Mouse (Mus musculus) liver, postnatal 0 days (tissue): ENCODE measurements around the gene Cggbp1. TPM values are rescaled to one million over a fixed set of nuclear protein-coding genes. Genes with fewer than 3 reads are reported as not detected.

Source experiments
- ATAC-seq: fragments of 200-750 bp; cut with Nextera tagmentation; 2 replicates; pipeline ENCODE4 v1.8.0; 2017; ENCODE audit warnings: mild to moderate bottlenecking, moderate library complexity
- DNase-seq: peaks from one replicate; pipeline ENCODE4 v3.0.0-alpha.2; 2016
- H3K27ac ChIP-seq: fragments of 300-500 bp; sonication (generic); 2 replicates; pipeline ENCODE4 v1.5.1; 2014; ENCODE audit warnings: antibody characterized with exemption, moderate library complexity, mild to moderate bottlenecking, low read depth
- H3K27me3 ChIP-seq: fragments of 300-500 bp; sonication (generic); 2 replicates; pipeline ENCODE4 v1.6.1; 2014; ENCODE audit warnings: low read length, control low read depth, mixed read lengths; ENCODE audit not compliant: insufficient read depth
- H3K36me3 ChIP-seq: fragments of 300-500 bp; sonication (generic); replicated peaks from 2 replicates; pipeline ENCODE4 v1.6.1; 2014; ENCODE audit warnings: mild to moderate bottlenecking, control low read depth, low read length, moderate library complexity, mixed read lengths; ENCODE audit not compliant: insufficient read depth
- H3K4me1 ChIP-seq: fragments of 300-500 bp; sonication (generic); 2 replicates; pipeline ENCODE4 v1.6.1; 2014; ENCODE audit warnings: antibody characterized with exemption, mild to moderate bottlenecking, control low read depth; ENCODE audit not compliant: insufficient read depth
- H3K4me2 ChIP-seq: fragments of 300-500 bp; sonication (generic); 2 replicates; pipeline ENCODE4 v1.6.1; 2014; ENCODE audit warnings: low read depth, mild to moderate bottlenecking, low read length, moderate library complexity, mixed read lengths
- H3K4me3 ChIP-seq: fragments of 300-500 bp; sonication (generic); 2 replicates; pipeline ENCODE4 v1.5.1; 2014; ENCODE audit warnings: low read depth, low read length
- H3K9ac ChIP-seq: fragments of 300-500 bp; sonication (generic); replicated peaks from 2 replicates; pipeline ENCODE4 v1.6.1; 2014; ENCODE audit warnings: mild to moderate bottlenecking, moderate library complexity
- H3K9me3 ChIP-seq: fragments of 300-500 bp; sonication (generic); 2 replicates; pipeline ENCODE4 v1.6.1; 2016; ENCODE audit warnings: mild to moderate bottlenecking, control low read depth, low read length, mixed read lengths
- CTCF ChIP-seq: sonication (generic); IDR thresholded peaks from 2 replicates; pipeline ENCODE4 v1.5.1; 2016; ENCODE audit warnings: antibody characterized with exemption, low read depth
- EP300 ChIP-seq: IDR thresholded peaks from 2 replicates; pipeline ENCODE4 v1.6.1; 2016; ENCODE audit warnings: antibody characterized with exemption, low read depth, mild to moderate bottlenecking
- WGBS: fragments of 180-500 bp; shearing (Covaris S2); extraction: QIAGEN DNeasy Blood & Tissue Kit; methylation state at CpG from one replicate; pipeline ENCODE4 v1.1.7; 2014; ENCODE audit not compliant: insufficient replicate concordance; 5-methylcytosine and 5-hydroxymethylcytosine counted together
- polyA plus RNA-seq: library from polyadenylated mRNA; unstranded; fragments of >200 nt; fragmentation: Nextera tagmentation; extraction: Ambion mirVana; gene quantifications from 2 replicates; pipeline ENCODE4 v1.2.1, GENCODE M21; 2015

The Cggbp1 gene
- polyA plus RNA-seq, 1 experiment from 2014 or later, result 23.8 TPM

- H3K4me3 ChIP-seq, result no peak overlapping the region
- no peaks in the 10 kb centered on the region for H3K27me3 ChIP-seq
- no peaks in the 10 kb centered on the region for H3K4me1 ChIP-seq
- 0 out of 2 replicates have a peak overlapping the region, but pooled peaks have one; percentile 18 for H3K27ac ChIP-seq
- TF ChIP-seq EP300, result no peak
- no peak for TF ChIP-seq CTCF
- WGBS, result 42% methylated on average over 3 of the region's 3 CpGs
- no peak overlapping the region for H3K9ac ChIP-seq
- H3K9me3 ChIP-seq, result no peaks in the 10 kb centered on the region
- H3K36me3 ChIP-seq, result no peaks in the 10 kb centered on the region
- ATAC-seq, result no peak
- no peak overlapping the region for H3K4me2 ChIP-seq
- no peak for DNase-seq
These were observed 20.5 kb downstream of the Cggbp1 start for GRCm38 (mm10) chr16:64872296-64872695.

DNA sequence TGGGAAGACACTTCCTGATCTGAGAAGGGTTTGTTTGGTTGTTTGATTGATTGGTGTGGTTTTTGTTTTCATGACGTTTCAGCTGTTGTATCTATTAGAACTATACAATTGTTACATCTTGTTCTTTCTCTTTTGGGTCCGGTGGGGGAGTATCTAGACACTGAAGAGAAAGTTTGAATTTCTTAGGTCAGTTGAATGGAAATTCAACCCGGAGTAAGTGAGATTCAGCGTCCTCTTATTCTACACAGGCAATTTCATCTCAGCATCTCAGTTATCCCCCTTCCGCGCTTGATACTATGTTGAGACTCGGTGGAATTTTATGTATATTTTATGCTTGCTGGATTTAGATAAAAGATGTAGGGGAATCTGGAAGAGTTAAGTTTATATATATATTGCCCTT, 21.0 kb downstream of the Cggbp1 start:
- Histone ChIP-seq H3K36me3 (no peaks in the 10 kb centered on the region), H3K9ac (peak overlapping the region; percentile 58), H3K27me3 (no peaks in the 10 kb centered on the region), H3K4me2 (peak overlapping the region; percentile 78), H3K4me1 (no peaks in the 10 kb centered on the region), H3K27ac (peak overlapping the region; percentile 46; the same call in 1 of the 2 replicates), H3K9me3 (no peaks in the 10 kb centered on the region), H3K4me3 (peak overlapping the region; percentile 71)
- TF ChIP-seq CTCF (no peak), EP300 (no peak)
- DNase-seq, result no peak
- ATAC-seq, result no peak
- WGBS, result 11% methylated on average over 7 of the region's 7 CpGs

GRCm38 (mm10) chr16:64873416-64874305, 21.9 kb downstream of the Cggbp1 start:
- H3K4me1 ChIP-seq, result no peaks in the 10 kb centered on the region
- TF ChIP-seq CTCF (no peak), EP300 (no peak; the same call in 1 of the 2 replicates)
- no peaks in the 10 kb centered on the region for H3K9me3 ChIP-seq
- H3K4me3 ChIP-seq, result peak overlapping the region; percentile 71
- H3K36me3 ChIP-seq, result no peaks in the 10 kb centered on the region
- peak overlapping the region; percentile 78 for H3K4me2 ChIP-seq
- peak overlapping the region; percentile 68 for H3K9ac ChIP-seq
- DNase-seq (peak; percentile 74), ATAC-seq (peak; percentile 96)
- no peaks in the 10 kb centered on the region for H3K27me3 ChIP-seq
- peak overlapping the region; percentile 93 for H3K27ac ChIP-seq
- WGBS, result 1% methylated on average over 29 of the region's 29 CpGs

GRCm38 (mm10) chr16:64875384-64875783, 23.6 kb downstream of the Cggbp1 start:
- TF ChIP-seq EP300 (no peak), CTCF (no peak)
- no peak for ATAC-seq

GRCm38 (mm10) chr16:64875822-64876221, 24.0 kb downstream of the Cggbp1 start:
- Histone ChIP-seq H3K9ac (no peak overlapping the region), H3K9me3 (no peaks in the 10 kb centered on the region), H3K36me3 (no peaks in the 10 kb centered on the region), H3K4me3 (no peak overlapping the region), H3K27ac (no peak overlapping the region), H3K27me3 (no peaks in the 10 kb centered on the region), H3K4me2 (no peak overlapping the region), H3K4me1 (no peaks in the 10 kb centered on the region)
- TF ChIP-seq CTCF (no peak), EP300 (no peak)
- 86% methylated on average over 1 of the region's 1 CpGs for WGBS
- DNase-seq, result no peak
- ATAC-seq, result no peak

More at GRCm38 (mm10) chr16:64875384-64875783, 23.6 kb downstream of the Cggbp1 start:
- Histone ChIP-seq H3K36me3 (no peaks in the 10 kb centered on the region), H3K9ac (no peak overlapping the region), H3K27me3 (no peaks in the 10 kb centered on the region), H3K9me3 (no peaks in the 10 kb centered on the region), H3K4me2 (no peak overlapping the region), H3K4me1 (no peaks in the 10 kb centered on the region), H3K27ac (no peak overlapping the region), H3K4me3 (no peak overlapping the region)
- 91% methylated on average over 10 of the region's 10 CpGs for WGBS
- no peak for DNase-seq

GRCm38 (mm10) chr16:64876631-64877265, 25.0 kb downstream of the Cggbp1 start:
- H3K36me3 ChIP-seq, result no peaks in the 10 kb centered on the region
- H3K27ac ChIP-seq, result no peak overlapping the region
- H3K4me3 ChIP-seq, result no peak overlapping the region
- TF ChIP-seq CTCF, result no peak
- TF ChIP-seq EP300, result no peak
- no peaks in the 10 kb centered on the region for H3K9me3 ChIP-seq
- DNase-seq (no peak), ATAC-seq (no peak)
- no peak overlapping the region for H3K4me2 ChIP-seq
- H3K4me1 ChIP-seq, result no peaks in the 10 kb centered on the region
- H3K27me3 ChIP-seq, result no peaks in the 10 kb centered on the region
- H3K9ac ChIP-seq, result no peak overlapping the region
- WGBS, result 58% methylated on average over 4 of the region's 4 CpGs
